Mouse (Mus musculus) telencephalon, adult 2 months (tissue): ENCODE measurements around the gene Kif1a.
"Not testable (repeated sequence)": the region's sequence is repeated elsewhere in the genome, so short reads cannot be mapped to it uniquely, and the experiment has no call there.

ENCODE experiments used
- DNase-seq: peaks from one replicate; pipeline ENCODE4 v3.0.0-alpha.2; 2011; ENCODE audit warnings: low read depth, low spot score

The Kif1a gene

GRCm38 (mm10) chr1:92970791-92971190 is 131.0 kb downstream of the Kif1a start:
- DNase-seq, result not testable (repeated sequence)
